Mouse (Mus musculus): ENCODE results near the gene Stxbp6. TPM values are rescaled to one million over a fixed set of nuclear protein-coding genes. Genes with fewer than 3 reads are reported as not detected.

The Stxbp6 gene
- polyA plus RNA-seq, 1 experiment from 2014 or later = 29.1 TPM

DNA sequence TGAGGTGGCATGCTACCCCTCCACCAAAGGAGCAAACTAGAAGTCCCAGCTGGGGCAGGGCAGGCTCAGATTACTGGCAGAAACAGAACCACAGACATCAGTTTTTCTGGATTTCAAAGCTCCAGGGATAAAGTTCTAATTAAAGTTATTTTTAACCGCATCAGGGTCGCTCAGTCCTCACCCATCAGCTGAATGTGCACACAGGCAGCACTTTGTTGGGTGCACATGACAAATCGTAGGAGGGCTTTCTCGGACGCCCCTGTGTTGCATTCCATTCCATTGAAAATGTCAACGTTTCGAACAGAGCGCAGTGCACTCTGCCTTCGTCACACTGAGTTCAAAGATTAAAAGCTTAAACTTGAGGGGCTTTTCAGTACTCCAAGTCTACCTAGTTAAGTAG, 84.1 kb downstream of the Stxbp6 start:
- Histone ChIP-seq H3K36me3 (ENCODE audit: insufficient read depth, low read length) (no peaks in the 10 kb centered on the region), H3K27ac (ENCODE audit: low read length) (no peak overlapping the region), H3K4me2 (replicated peaks; ENCODE audit: low read depth, low read length) (no peak overlapping the region), H3K27me3 (ENCODE audit: insufficient read depth, low read length) (no peaks in the 10 kb centered on the region), H3K4me1 (ENCODE audit: insufficient read depth, low read length) (peaks cover 12% of the 10 kb centered on the region; the same call in 1 of the 2 replicates), H3K4me3 (ENCODE audit: low read length) (no peak overlapping the region), H3K9me3 (ENCODE audit: low read length) (no peaks in the 10 kb centered on the region), H3K9ac (replicated peaks; ENCODE audit: low read length) (no peak overlapping the region)
- WGBS = 46% methylated on average over 9 of the region's 9 CpGs
- no peak for ATAC-seq (ENCODE audit: low FRiP score, low TSS enrichment)

GRCm38 (mm10) chr12:44989011-44989410, 85.5 kb downstream of the Stxbp6 start:
- WGBS = 57% methylated on average over 4 of the region's 4 CpGs
- Histone ChIP-seq H3K36me3 (ENCODE audit: insufficient read depth, low read length) (no peaks in the 10 kb centered on the region), H3K9ac (replicated peaks; ENCODE audit: low read length) (no peak overlapping the region), H3K27me3 (ENCODE audit: insufficient read depth, low read length) (no peaks in the 10 kb centered on the region), H3K4me3 (ENCODE audit: low read length) (no peak overlapping the region), H3K27ac (ENCODE audit: low read length) (no peak overlapping the region), H3K4me2 (replicated peaks; ENCODE audit: low read depth, low read length) (no peak overlapping the region), H3K4me1 (ENCODE audit: insufficient read depth, low read length) (peaks cover 12% of the 10 kb centered on the region; the same call in 1 of the 2 replicates), H3K9me3 (ENCODE audit: low read length) (no peaks in the 10 kb centered on the region)
- ATAC-seq (ENCODE audit: low FRiP score, low TSS enrichment) = no peak

DNA sequence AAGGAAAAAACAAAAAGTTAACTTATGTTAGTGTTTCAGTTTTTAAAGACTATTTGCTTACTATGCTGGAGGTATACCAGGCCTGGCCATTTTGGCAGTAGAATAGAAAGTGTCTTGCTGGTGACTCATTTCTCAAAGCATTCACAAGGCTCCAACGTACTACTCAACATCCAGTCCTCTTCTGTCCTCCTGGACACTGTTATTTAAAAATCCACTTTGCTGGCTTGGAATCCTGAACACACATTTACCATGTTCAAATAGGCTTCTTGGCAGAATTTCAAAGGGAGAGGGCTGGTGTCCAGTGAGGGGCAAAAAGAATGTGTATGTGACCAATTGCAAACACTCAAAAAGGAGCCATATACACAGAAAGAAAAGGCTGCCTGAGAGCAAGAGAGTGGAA, 86.7 kb downstream of the Stxbp6 start:
- ATAC-seq (ENCODE audit: low FRiP score, low TSS enrichment) = no peak
- Histone ChIP-seq H3K27me3 (ENCODE audit: insufficient read depth, low read length) (no peaks in the 10 kb centered on the region), H3K9ac (replicated peaks; ENCODE audit: low read length) (no peak overlapping the region), H3K36me3 (ENCODE audit: insufficient read depth, low read length) (no peaks in the 10 kb centered on the region), H3K9me3 (ENCODE audit: low read length) (no peaks in the 10 kb centered on the region), H3K27ac (ENCODE audit: low read length) (no peak overlapping the region), H3K4me1 (ENCODE audit: insufficient read depth, low read length) (peaks cover 12% of the 10 kb centered on the region; the same call in 1 of the 2 replicates), H3K4me3 (ENCODE audit: low read length) (no peak overlapping the region), H3K4me2 (replicated peaks; ENCODE audit: low read depth, low read length) (no peak overlapping the region)
- 83% methylated on average over 1 of the region's 1 CpGs for WGBS

DNA sequence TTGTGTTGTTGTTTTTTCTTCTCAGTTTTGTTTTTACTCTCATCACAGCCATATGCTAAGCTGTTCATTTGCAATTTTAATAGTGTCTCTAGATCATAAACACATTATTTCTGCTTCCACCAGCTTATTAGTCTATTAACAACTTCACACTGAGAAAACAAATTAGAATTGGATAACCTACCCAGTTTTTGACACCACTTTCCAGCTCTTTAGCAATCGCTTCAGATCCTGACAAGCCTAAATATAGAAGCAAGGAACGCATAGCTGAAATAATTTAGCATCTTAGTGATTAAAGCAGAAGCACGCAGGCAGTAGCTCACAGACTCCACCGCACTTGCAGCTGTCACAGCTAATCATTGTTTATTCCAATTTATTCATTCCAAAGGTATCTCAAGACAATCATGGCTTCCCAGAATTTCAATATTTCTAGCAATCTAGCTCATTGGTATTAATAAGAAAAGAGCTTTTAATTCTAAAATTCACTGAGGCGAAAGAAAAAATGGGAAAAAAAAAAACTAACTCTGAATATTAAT, 95.1 kb downstream of the Stxbp6 start:
- H3K4me2 ChIP-seq (replicated peaks; ENCODE audit: low read depth, low read length) = no peak overlapping the region
- H3K4me1 ChIP-seq (ENCODE audit: insufficient read depth, low read length) = no peaks in the 10 kb centered on the region
- no peak overlapping the region for H3K27ac ChIP-seq (ENCODE audit: low read length)
- no peaks in the 10 kb centered on the region for H3K36me3 ChIP-seq (ENCODE audit: insufficient read depth, low read length)
- H3K27me3 ChIP-seq (ENCODE audit: insufficient read depth, low read length) = no peaks in the 10 kb centered on the region
- no peak overlapping the region for H3K4me3 ChIP-seq (ENCODE audit: low read length)
- no peaks in the 10 kb centered on the region for H3K9me3 ChIP-seq (ENCODE audit: low read length)
- H3K9ac ChIP-seq (replicated peaks; ENCODE audit: low read length) = no peak overlapping the region
- WGBS = 63% methylated on average over 5 of the region's 5 CpGs
- no peak for ATAC-seq (ENCODE audit: low FRiP score, low TSS enrichment)

- H3K4me3 ChIP-seq (ENCODE audit: low read length) = no peak overlapping the region
- 44% methylated on average over 3 of the region's 3 CpGs for whole genome bisulfite sequencing
- H3K36me3 ChIP-seq (ENCODE audit: insufficient read depth, low read length) = no peaks in the 10 kb centered on the region
- H3K9ac ChIP-seq (replicated peaks; ENCODE audit: low read length) = no peak overlapping the region
- no peaks in the 10 kb centered on the region for H3K27me3 ChIP-seq (ENCODE audit: insufficient read depth, low read length)
- no peaks in the 10 kb centered on the region for H3K9me3 ChIP-seq (ENCODE audit: low read length)
- no peaks in the 10 kb centered on the region for H3K4me1 ChIP-seq (ENCODE audit: insufficient read depth, low read length)
- no peak for ATAC-seq (ENCODE audit: low FRiP score, low TSS enrichment)
- H3K4me2 ChIP-seq (replicated peaks; ENCODE audit: low read depth, low read length) = no peak overlapping the region
- H3K27ac ChIP-seq (ENCODE audit: low read length) = no peak overlapping the region
These were observed 99.2 kb downstream of the Stxbp6 start for GRCm38 (mm10) chr12:44975266-44975665.

GRCm38 (mm10) chr12:44971477-44971876, 103.0 kb downstream of the Stxbp6 start:
- H3K9ac ChIP-seq (replicated peaks; ENCODE audit: low read length) = no peak overlapping the region
- H3K4me2 ChIP-seq (replicated peaks; ENCODE audit: low read depth, low read length) = no peak overlapping the region
- no peaks in the 10 kb centered on the region for H3K9me3 ChIP-seq (ENCODE audit: low read length)
- 83% methylated on average over 2 of the region's 2 CpGs for WGBS
- H3K4me1 ChIP-seq (ENCODE audit: insufficient read depth, low read length) = no peaks in the 10 kb centered on the region
- H3K27me3 ChIP-seq (ENCODE audit: insufficient read depth, low read length) = no peaks in the 10 kb centered on the region
- no peak overlapping the region for H3K4me3 ChIP-seq (ENCODE audit: low read length)
- no peak for ATAC-seq (ENCODE audit: low FRiP score, low TSS enrichment)
- H3K36me3 ChIP-seq (ENCODE audit: insufficient read depth, low read length) = no peaks in the 10 kb centered on the region
- H3K27ac ChIP-seq (ENCODE audit: low read length) = no peak overlapping the region

DNA sequence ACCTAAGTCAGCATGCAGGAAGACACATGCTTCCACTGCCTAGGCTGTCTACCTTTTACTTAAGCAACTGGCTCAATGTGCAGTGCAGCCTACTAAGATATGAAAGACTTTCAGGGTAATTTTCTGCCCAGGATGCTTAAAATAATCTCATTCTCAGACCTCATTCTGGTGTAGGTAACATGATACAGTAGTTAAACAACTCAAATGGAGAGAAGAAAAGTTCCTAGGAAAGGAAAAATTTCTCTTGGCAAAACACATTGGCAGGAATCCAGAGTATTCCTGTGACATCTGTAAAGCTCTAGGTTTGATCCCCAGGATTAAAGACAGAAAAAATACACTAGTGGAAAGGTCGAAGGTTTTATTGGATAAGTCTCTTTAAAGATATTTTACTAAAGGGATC, 107.1 kb downstream of the Stxbp6 start:
- no peak overlapping the region for H3K9ac ChIP-seq (replicated peaks; ENCODE audit: low read length)
- no peak overlapping the region for H3K4me2 ChIP-seq (replicated peaks; ENCODE audit: low read depth, low read length)
- H3K27ac ChIP-seq (ENCODE audit: low read length) = no peak overlapping the region
- H3K4me1 ChIP-seq (ENCODE audit: insufficient read depth, low read length) = no peaks in the 10 kb centered on the region
- no peak for ATAC-seq (ENCODE audit: low FRiP score, low TSS enrichment)
- H3K27me3 ChIP-seq (ENCODE audit: insufficient read depth, low read length) = no peaks in the 10 kb centered on the region
- H3K4me3 ChIP-seq (ENCODE audit: low read length) = no peak overlapping the region
- no peaks in the 10 kb centered on the region for H3K36me3 ChIP-seq (ENCODE audit: insufficient read depth, low read length)
- WGBS = 79% methylated on average over 1 of the region's 1 CpGs
- no peaks in the 10 kb centered on the region for H3K9me3 ChIP-seq (ENCODE audit: low read length)

GRCm38 (mm10) chr12:44957474-44957873, 117.0 kb downstream of the Stxbp6 start:
- Histone ChIP-seq H3K27me3 (ENCODE audit: insufficient read depth, low read length) (no peaks in the 10 kb centered on the region), H3K4me2 (replicated peaks; ENCODE audit: low read depth, low read length) (no peak overlapping the region), H3K4me3 (ENCODE audit: low read length) (no peak overlapping the region), H3K27ac (ENCODE audit: low read length) (no peak overlapping the region), H3K4me1 (ENCODE audit: insufficient read depth, low read length) (no peaks in the 10 kb centered on the region), H3K36me3 (ENCODE audit: insufficient read depth, low read length) (no peaks in the 10 kb centered on the region), H3K9me3 (ENCODE audit: low read length) (no peaks in the 10 kb centered on the region), H3K9ac (replicated peaks; ENCODE audit: low read length) (no peak overlapping the region)
- ATAC-seq (ENCODE audit: low FRiP score, low TSS enrichment) = no peak
- 82% methylated on average over 3 of the region's 3 CpGs for WGBS

DNA sequence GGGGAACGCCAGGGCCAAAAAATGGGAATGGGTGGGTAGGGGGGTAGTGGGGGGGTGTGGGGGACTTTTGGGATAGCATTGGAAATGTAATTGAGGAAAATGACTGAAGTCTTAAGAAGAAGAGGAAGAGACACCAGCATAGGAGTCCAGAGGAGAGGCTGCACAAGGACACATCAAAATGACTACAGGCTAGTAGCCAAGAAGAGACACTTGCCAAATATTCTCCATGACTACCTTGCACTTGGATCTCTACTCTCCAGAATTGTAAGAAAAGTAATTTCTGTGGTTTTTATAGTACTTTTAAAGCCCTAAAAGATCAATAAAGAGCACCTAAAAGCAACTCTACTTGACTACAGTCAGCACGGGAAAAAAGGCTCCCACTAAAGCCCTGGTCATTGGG, 121.4 kb downstream of the Stxbp6 start:
- Histone ChIP-seq H3K4me1 (ENCODE audit: insufficient read depth, low read length) (no peaks in the 10 kb centered on the region), H3K9me3 (ENCODE audit: low read length) (no peaks in the 10 kb centered on the region), H3K36me3 (ENCODE audit: insufficient read depth, low read length) (no peaks in the 10 kb centered on the region), H3K4me2 (replicated peaks; ENCODE audit: low read depth, low read length) (no peak overlapping the region), H3K9ac (replicated peaks; ENCODE audit: low read length) (no peak overlapping the region), H3K27ac (ENCODE audit: low read length) (no peak overlapping the region), H3K27me3 (ENCODE audit: insufficient read depth, low read length) (no peaks in the 10 kb centered on the region), H3K4me3 (ENCODE audit: low read length) (no peak overlapping the region)
- no peak for ATAC-seq (ENCODE audit: low FRiP score, low TSS enrichment)
- 71% methylated on average over 2 of the region's 2 CpGs for WGBS

GRCm38 (mm10) chr12:44952072-44952471, 122.4 kb downstream of the Stxbp6 start:
- no peak for ATAC-seq (ENCODE audit: low FRiP score, low TSS enrichment)
- Histone ChIP-seq H3K9me3 (ENCODE audit: low read length) (no peaks in the 10 kb centered on the region), H3K27ac (ENCODE audit: low read length) (no peak overlapping the region), H3K4me3 (ENCODE audit: low read length) (no peak overlapping the region), H3K9ac (replicated peaks; ENCODE audit: low read length) (no peak overlapping the region), H3K36me3 (ENCODE audit: insufficient read depth, low read length) (no peaks in the 10 kb centered on the region), H3K4me2 (replicated peaks; ENCODE audit: low read depth, low read length) (no peak overlapping the region), H3K4me1 (ENCODE audit: insufficient read depth, low read length) (no peaks in the 10 kb centered on the region), H3K27me3 (ENCODE audit: insufficient read depth, low read length) (no peaks in the 10 kb centered on the region)
- 91% methylated on average over 3 of the region's 3 CpGs for WGBS
